Comparison of ENCODE assay signal across 16 mouse cellular contexts in genomic region chr5:74348079-74348870, GRCm38 (mm10).
DNase-seq lines count a peak whose midpoint lies in the region; ATAC-seq and TF ChIP-seq lines count a peak whose summit lies in the region.
"Had no signal": no experiment of that assay in that cellular context is flagged by ENCODE, and none has a peak within 500 bp of the region (broad histone marks: within the 10 kb centered on the region; RNA-seq: fewer than 3 reads in every experiment).

No protein-coding gene starts in this region.

- peak; percentile 87 for DNase-seq in heart, adult 11 months
- no peak for DNase-seq in heart, postnatal 36 days
- peak; percentile 14 for DNase-seq in midbrain, postnatal 0 days (ENCODE audit: low spot score)
- DNase-seq in NIH3T3 (ENCODE audit: low read depth), result peak; percentile 13
- DNase-seq in hindbrain, postnatal 0 days (ENCODE audit: low spot score), result peak; percentile 9
- no peak for DNase-seq in lung, adult 18-20 months
- no peak for DNase-seq in kidney, adult 11 months
- DNase-seq: adrenal gland, postnatal 25 days; cerebellum, postnatal 14 days; forebrain, postnatal 0 days; gastrocnemius, postnatal 10 days; kidney, adult 9 months; layer of hippocampus, postnatal 36 days had no signal

- ATAC-seq in midbrain, postnatal 0 days (ENCODE audit: low FRiP score), result no peak
- no peak for ATAC-seq in midbrain, embryonic 16.5 days
- no peak for ATAC-seq in hindbrain, postnatal 0 days
- ATAC-seq: forebrain, postnatal 0 days had no signal

- H3K27ac ChIP-seq in midbrain, postnatal 0 days (ENCODE audit: low read depth, low read length), result peak overlapping the region; percentile 38; the same call in 1 of the 2 replicates
- H3K27ac ChIP-seq in midbrain, embryonic 16.5 days (ENCODE audit: low read length), result no peak overlapping the region
- H3K27ac ChIP-seq in hindbrain, postnatal 0 days, result no peak overlapping the region
- H3K27ac ChIP-seq: heart, embryonic 10.5 days had no signal

- H3K9ac ChIP-seq in midbrain, postnatal 0 days (replicated peaks; ENCODE audit: low read length, poor library complexity, severe bottlenecking), result no peak overlapping the region
- H3K9ac ChIP-seq in midbrain, embryonic 16.5 days (ENCODE audit: low read depth, low read length), result no peak overlapping the region
- no peak overlapping the region for H3K9ac ChIP-seq in hindbrain, postnatal 0 days (replicated peaks; ENCODE audit: low read length)
- H3K9ac ChIP-seq: forebrain, postnatal 0 days had no signal

- no peaks in the 10 kb centered on the region for H3K9me3 ChIP-seq in midbrain, postnatal 0 days (ENCODE audit: low read length)
- H3K9me3 ChIP-seq in midbrain, embryonic 16.5 days (replicated peaks; ENCODE audit: control insufficient read depth, low read length, poor library complexity, severe bottlenecking), result no peaks in the 10 kb centered on the region
- H3K9me3 ChIP-seq in hindbrain, postnatal 0 days (ENCODE audit: low read length), result no peaks in the 10 kb centered on the region
- H3K9me3 ChIP-seq: heart, embryonic 10.5 days had no signal

- H3K4me2 ChIP-seq in midbrain, postnatal 0 days (ENCODE audit: low read depth, low read length, poor library complexity, severe bottlenecking), result no peak overlapping the region
- no peak overlapping the region for H3K4me2 ChIP-seq in midbrain, embryonic 16.5 days (ENCODE audit: low read length)
- no peak overlapping the region for H3K4me2 ChIP-seq in hindbrain, postnatal 0 days (ENCODE audit: low read depth, low read length)

- WGBS in midbrain, postnatal 0 days, result 58% methylated on average over 11 of the region's 11 CpGs
- 65% methylated on average over 11 of the region's 11 CpGs for WGBS in midbrain, embryonic 16.5 days
- 57% methylated on average over 11 of the region's 11 CpGs for WGBS in hindbrain, postnatal 0 days

- H3K36me3 ChIP-seq in midbrain, postnatal 0 days (ENCODE audit: insufficient read depth, low read length), result no peaks in the 10 kb centered on the region
- H3K36me3 ChIP-seq in midbrain, embryonic 16.5 days (ENCODE audit: control insufficient read depth, insufficient read depth, low read length), result no peaks in the 10 kb centered on the region
- no peaks in the 10 kb centered on the region for H3K36me3 ChIP-seq in hindbrain, postnatal 0 days (ENCODE audit: insufficient read depth, low read length)
- H3K36me3 ChIP-seq: heart, embryonic 10.5 days had no signal

- intact Hi-C loops in heart, postnatal 36 days (cut with DNase I), result no loop called here

- no peaks in the 10 kb centered on the region for H3K4me1 ChIP-seq in midbrain, postnatal 0 days (ENCODE audit: insufficient read depth, low read length)
- H3K4me1 ChIP-seq in midbrain, embryonic 16.5 days (ENCODE audit: control insufficient read depth, insufficient read depth, low read length), result no peaks in the 10 kb centered on the region
- no peaks in the 10 kb centered on the region for H3K4me1 ChIP-seq in hindbrain, postnatal 0 days (ENCODE audit: insufficient read depth, low read length)

- H3K4me3 ChIP-seq in midbrain, postnatal 0 days (ENCODE audit: low read depth, low read length), result no peak overlapping the region
- H3K4me3 ChIP-seq in midbrain, embryonic 16.5 days (ENCODE audit: low read depth, low read length), result no peak overlapping the region
- no peak overlapping the region for H3K4me3 ChIP-seq in hindbrain, postnatal 0 days (ENCODE audit: low read length)
- H3K4me3 ChIP-seq: erythroblast, embryonic 14.5 days; heart, embryonic 10.5 days had no signal

- no peak for TF ChIP-seq CTCF in midbrain, postnatal 0 days (IDR thresholded peaks at IDR 0.05)
- TF ChIP-seq CTCF in hindbrain, postnatal 0 days (IDR thresholded peaks at IDR 0.05; ENCODE audit: low read depth), result no peak

- H3K27me3 ChIP-seq in midbrain, postnatal 0 days (ENCODE audit: insufficient read depth, low read length), result no peaks in the 10 kb centered on the region
- no peaks in the 10 kb centered on the region for H3K27me3 ChIP-seq in midbrain, embryonic 16.5 days (ENCODE audit: control insufficient read depth, insufficient read depth, low read depth, low read length)
- no peaks in the 10 kb centered on the region for H3K27me3 ChIP-seq in hindbrain, postnatal 0 days (ENCODE audit: insufficient read depth, low read length)

Comparison
In these comparisons a context has a peak if more than half of its experiments do, and no peak if none do; other contexts are left out.
1. DNase-seq: peak in heart, adult 11 months (single experiment), midbrain, postnatal 0 days (single experiment), NIH3T3 (single experiment) and hindbrain, postnatal 0 days (single experiment); none in heart, postnatal 36 days (0 of 2), lung, adult 18-20 months (0 of 2) and kidney, adult 11 months (single experiment).